Mouse (Mus musculus) intestine, postnatal 0 days (tissue): ENCODE results near the gene Ccl24. TPM values are rescaled to one million over a fixed set of nuclear protein-coding genes. Genes with fewer than 3 reads are reported as not detected.

Source experiments
- ATAC-seq: fragments of 200-750 bp; cut with Nextera tagmentation; 2 replicates; pipeline ENCODE4 v1.8.0; 2017; ENCODE audit warnings: mild to moderate bottlenecking, moderate TSS enrichment, moderate library complexity
- H3K27ac ChIP-seq: fragments of 300-500 bp; sonication (generic); 2 replicates; pipeline ENCODE4 v1.5.1; 2014; ENCODE audit warnings: mild to moderate bottlenecking, low read depth, low read length, moderate library complexity
- H3K27me3 ChIP-seq: fragments of 300-500 bp; sonication (generic); replicated peaks from 2 replicates; pipeline ENCODE4 v1.6.1; 2014; ENCODE audit warnings: low read length, mixed read lengths; ENCODE audit not compliant: control insufficient read depth, insufficient read depth
- H3K36me3 ChIP-seq: fragments of 300-500 bp; sonication (generic); 2 replicates; pipeline ENCODE4 v1.6.1; 2014; ENCODE audit warnings: mild to moderate bottlenecking, moderate library complexity; ENCODE audit not compliant: control insufficient read depth, insufficient read depth
- H3K4me1 ChIP-seq: fragments of 300-500 bp; sonication (generic); replicated peaks from 2 replicates; pipeline ENCODE4 v1.6.1; 2014; ENCODE audit warnings: antibody characterized with exemption, low read length, mixed read lengths; ENCODE audit not compliant: control insufficient read depth, insufficient read depth
- H3K4me2 ChIP-seq: fragments of 300-500 bp; sonication (generic); replicated peaks from 2 replicates; pipeline ENCODE4 v1.6.1; 2014; ENCODE audit warnings: low read depth, mild to moderate bottlenecking, moderate library complexity
- H3K4me3 ChIP-seq: fragments of 300-500 bp; sonication (generic); 2 replicates; pipeline ENCODE4 v1.5.1; 2014; ENCODE audit warnings: low read depth, low read length
- H3K9ac ChIP-seq: fragments of 300-500 bp; sonication (generic); 2 replicates; pipeline ENCODE4 v1.6.1; 2014; ENCODE audit warnings: mild to moderate bottlenecking, low read depth, low read length
- H3K9me3 ChIP-seq: fragments of 300-500 bp; sonication (generic); 2 replicates; pipeline ENCODE4 v1.6.1; 2016; ENCODE audit warnings: mixed run types; ENCODE audit not compliant: control insufficient read depth
- CTCF ChIP-seq: sonication (generic); IDR thresholded peaks from 2 replicates; pipeline ENCODE4 v1.5.1; 2016; ENCODE audit warnings: low read depth, mild to moderate bottlenecking, control low read depth, antibody characterized with exemption, moderate library complexity
- WGBS: fragments of 180-500 bp; shearing (Covaris S2); extraction: QIAGEN DNeasy Blood & Tissue Kit; methylation state at CpG from one replicate; pipeline ENCODE4 v1.1.7; 2014; 5-methylcytosine and 5-hydroxymethylcytosine counted together
- polyA plus RNA-seq: library from polyadenylated mRNA; unstranded; fragments of >200 nt; fragmentation: Nextera tagmentation; extraction: Ambion mirVana; gene quantifications from 2 replicates; pipeline ENCODE4 v1.2.1, GENCODE M21; 2015

Ccl24 gene
- polyA plus RNA-seq, 1 experiment from 2014 or later, result 52.0 TPM

DNA sequence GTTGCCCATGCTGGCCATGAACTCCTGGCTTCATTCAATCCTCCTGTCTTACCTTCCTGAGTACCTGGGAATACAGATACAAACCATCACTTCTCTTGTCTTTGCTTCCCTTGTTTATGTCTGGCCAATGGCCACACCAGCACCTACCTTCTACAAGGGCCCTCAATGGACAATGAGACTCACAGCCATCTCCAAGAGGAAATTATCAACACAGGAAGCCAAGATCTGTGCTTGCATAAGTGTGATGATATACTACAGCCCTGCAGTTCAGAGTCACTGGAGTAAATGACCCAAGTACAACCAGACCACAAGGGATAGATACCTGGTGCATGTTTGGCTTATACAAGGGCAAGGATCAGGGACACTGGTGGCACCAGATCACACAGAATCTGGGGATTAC lies 37.0 kb downstream of the Ccl24 start:
- ATAC-seq, result no peak
- no peaks in the 10 kb centered on the region for H3K9me3 ChIP-seq
- TF ChIP-seq CTCF, result no peak
- H3K4me2 ChIP-seq, result no peak overlapping the region
- H3K36me3 ChIP-seq, result no peaks in the 10 kb centered on the region
- no peak overlapping the region for H3K27ac ChIP-seq
- H3K27me3 ChIP-seq, result no peaks in the 10 kb centered on the region
- no peak overlapping the region for H3K4me3 ChIP-seq
- no peak overlapping the region for H3K9ac ChIP-seq
- H3K4me1 ChIP-seq, result no peaks in the 10 kb centered on the region

DNA sequence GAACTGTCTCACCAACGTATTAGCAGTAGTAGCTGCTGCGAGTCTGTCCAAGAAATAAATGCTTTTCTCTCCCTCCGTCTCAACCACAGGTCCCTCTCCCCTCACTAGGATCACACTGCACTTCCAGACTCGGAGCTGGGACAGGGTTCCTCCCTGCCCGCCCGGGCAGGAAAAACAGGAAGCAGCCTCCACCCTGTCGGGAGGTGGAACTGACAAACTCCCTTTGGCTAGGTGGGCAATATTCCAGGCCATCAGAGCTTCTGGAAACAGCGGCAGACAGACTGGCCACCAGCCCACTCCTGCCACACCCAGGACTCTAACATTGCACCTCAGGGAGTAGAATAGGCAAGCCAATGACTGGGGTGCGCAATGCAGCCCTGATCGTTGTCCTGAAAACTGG lies 39.4 kb downstream of the Ccl24 start:
- ATAC-seq, result no peak
- H3K27me3 ChIP-seq, result no peaks in the 10 kb centered on the region
- no peak overlapping the region for H3K4me2 ChIP-seq
- WGBS, result 57% methylated on average over 10 of the region's 10 CpGs
- H3K4me1 ChIP-seq, result no peaks in the 10 kb centered on the region
- no peak for TF ChIP-seq CTCF
- no peaks in the 10 kb centered on the region for H3K36me3 ChIP-seq
- H3K9ac ChIP-seq, result no peak overlapping the region
- H3K4me3 ChIP-seq, result no peak overlapping the region
- H3K9me3 ChIP-seq, result no peaks in the 10 kb centered on the region
- H3K27ac ChIP-seq, result no peak overlapping the region

DNA sequence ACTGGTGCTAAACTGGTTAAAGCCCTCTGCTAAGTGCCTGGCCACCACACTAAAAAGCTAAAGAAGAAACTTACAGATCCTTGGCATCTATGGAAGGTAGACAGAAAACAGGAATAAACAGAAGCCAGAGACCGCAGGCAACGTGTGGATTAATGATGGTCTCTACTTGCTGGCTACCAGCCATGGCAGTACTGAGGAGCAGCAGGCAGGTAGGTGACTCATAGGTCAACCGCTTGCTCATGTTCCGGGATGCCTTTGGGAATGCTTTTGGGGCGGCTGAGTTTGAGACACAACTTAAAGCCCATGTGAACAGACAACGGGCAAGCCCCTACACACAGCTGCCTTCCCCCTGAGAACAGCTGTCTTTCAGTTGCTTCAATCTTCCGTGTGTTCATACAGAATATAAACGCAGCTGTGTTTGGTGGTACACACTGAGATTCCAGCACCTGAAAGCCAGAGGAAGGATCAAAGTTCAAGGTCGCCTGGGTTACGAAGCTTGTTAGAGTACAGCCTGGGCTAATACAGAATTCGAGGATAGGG lies 41.5 kb downstream of the Ccl24 start:
- H3K9me3 ChIP-seq, result no peaks in the 10 kb centered on the region
- WGBS, result 65% methylated on average over 11 of the region's 11 CpGs
- H3K4me3 ChIP-seq, result no peak overlapping the region
- H3K4me2 ChIP-seq, result no peak overlapping the region
- H3K27me3 ChIP-seq, result no peaks in the 10 kb centered on the region
- no peaks in the 10 kb centered on the region for H3K36me3 ChIP-seq
- no peak for TF ChIP-seq CTCF
- H3K4me1 ChIP-seq, result no peaks in the 10 kb centered on the region
- H3K27ac ChIP-seq, result no peak overlapping the region
- no peak overlapping the region for H3K9ac ChIP-seq
- ATAC-seq, result no peak

DNA sequence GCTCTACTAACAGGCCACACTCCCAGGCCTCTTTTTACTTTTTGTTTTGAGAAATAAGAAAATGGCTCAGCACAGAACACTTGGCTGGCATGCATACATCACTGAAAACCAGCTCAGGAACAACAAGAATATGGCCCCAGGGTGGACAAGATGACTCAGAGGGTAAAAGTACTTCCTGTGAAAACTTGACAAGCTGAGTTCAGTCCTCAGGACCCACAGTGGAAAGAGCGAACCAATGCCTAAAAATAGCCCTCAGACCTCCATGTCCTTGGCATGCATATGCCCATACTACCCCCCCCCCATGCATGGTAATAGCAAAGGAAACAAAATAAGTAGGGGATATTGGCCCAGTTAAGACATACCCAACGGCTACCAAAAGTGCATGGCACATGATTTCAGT lies 42.9 kb downstream of the Ccl24 start:
- H3K36me3 ChIP-seq, result no peaks in the 10 kb centered on the region
- H3K27ac ChIP-seq, result no peak overlapping the region
- no peak overlapping the region for H3K4me2 ChIP-seq
- no peak overlapping the region for H3K4me3 ChIP-seq
- H3K9ac ChIP-seq, result no peak overlapping the region
- no peak for TF ChIP-seq CTCF
- no peaks in the 10 kb centered on the region for H3K4me1 ChIP-seq
- WGBS, result 83% methylated on average over 2 of the region's 2 CpGs
- no peaks in the 10 kb centered on the region for H3K27me3 ChIP-seq
- ATAC-seq, result no peak
- H3K9me3 ChIP-seq, result no peaks in the 10 kb centered on the region

DNA sequence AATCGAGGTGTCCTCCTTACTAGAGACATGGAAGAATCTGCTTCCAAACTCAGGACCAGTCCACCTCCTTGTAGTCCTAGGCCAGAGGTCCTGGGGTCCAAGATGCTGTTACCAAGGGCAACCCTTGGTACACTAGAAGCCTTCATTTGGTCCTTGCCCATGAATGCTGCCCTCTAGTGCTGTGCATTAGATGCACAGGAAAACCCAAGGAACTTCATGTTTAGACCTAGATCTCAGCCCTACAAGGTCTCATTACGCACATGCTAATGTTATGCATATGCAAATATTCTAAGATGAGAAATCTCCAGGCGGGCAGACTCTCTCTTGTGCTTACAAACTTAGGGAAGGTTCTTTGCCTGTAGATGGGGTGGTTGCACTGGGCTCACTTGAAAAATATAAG lies 43.5 kb downstream of the Ccl24 start:
- H3K36me3 ChIP-seq, result no peaks in the 10 kb centered on the region
- ATAC-seq, result no peak

DNA sequence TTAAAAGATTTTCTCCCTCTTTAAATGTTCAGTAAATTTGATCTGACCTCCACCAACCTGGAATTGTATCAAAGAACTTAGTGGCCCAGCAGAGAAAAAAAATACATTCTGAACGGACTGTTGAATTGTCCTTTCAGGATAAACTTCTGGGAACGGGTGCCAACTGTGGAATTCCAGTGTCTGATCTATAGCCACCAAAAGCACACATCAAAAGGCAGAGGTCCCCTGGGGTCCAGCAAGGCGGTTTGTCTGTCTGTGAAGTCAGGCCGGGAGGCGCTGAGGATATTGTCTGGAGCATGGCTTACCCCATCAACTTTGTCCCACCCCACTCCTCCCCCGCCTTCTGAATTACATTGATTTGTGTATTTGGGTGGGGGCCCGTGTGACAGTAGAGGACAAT lies 44.9 kb downstream of the Ccl24 start:
- Histone ChIP-seq H3K4me2 (no peak overlapping the region), H3K4me3 (no peak overlapping the region), H3K9me3 (no peaks in the 10 kb centered on the region), H3K27ac (no peak overlapping the region), H3K36me3 (no peaks in the 10 kb centered on the region), H3K9ac (no peak overlapping the region), H3K4me1 (no peaks in the 10 kb centered on the region), H3K27me3 (no peaks in the 10 kb centered on the region)
- TF ChIP-seq CTCF, result no peak
- WGBS, result 48% methylated on average over 7 of the region's 7 CpGs
- no peak for ATAC-seq

More for the DNA sequence above, 43.5 kb downstream of the Ccl24 start:
- Histone ChIP-seq H3K9me3 (no peaks in the 10 kb centered on the region), H3K4me3 (no peak overlapping the region), H3K4me1 (no peaks in the 10 kb centered on the region), H3K27ac (no peak overlapping the region), H3K27me3 (no peaks in the 10 kb centered on the region), H3K9ac (no peak overlapping the region), H3K4me2 (no peak overlapping the region)
- WGBS, result 87% methylated on average over 3 of the region's 3 CpGs
- TF ChIP-seq CTCF, result peak; percentile 60
